Mouse (Mus musculus) embryonic facial prominence, embryonic 14.5 days (tissue): ENCODE data around the gene Gper1. TPM values are rescaled to one million over a fixed set of nuclear protein-coding genes. Genes with fewer than 3 reads are reported as not detected.
A peak's percentile ranks its signal among the peaks of the same experiment; 100 is the strongest.

Experiments used
- ATAC-seq: fragments of 200-750 bp; cut with Nextera tagmentation; 2 replicates; pipeline ENCODE4 v1.8.0; 2017; ENCODE audit warnings: low read depth, moderate number of reproducible peaks, moderate TSS enrichment
- DNase-seq: peaks from one replicate; pipeline ENCODE4 v3.0.0-alpha.2; 2015; ENCODE audit warnings: low spot score
- H3K27ac ChIP-seq: fragments of 300-500 bp; sonication (generic); replicated peaks from 2 replicates; pipeline ENCODE4 v1.5.1; 2014; ENCODE audit warnings: low read depth, mild to moderate bottlenecking, low read length, moderate library complexity
- H3K27me3 ChIP-seq: fragments of 300-500 bp; sonication (generic); replicated peaks from 2 replicates; pipeline ENCODE4 v1.6.1; 2014; ENCODE audit warnings: low read length; ENCODE audit not compliant: control insufficient read depth, insufficient read depth
- H3K36me3 ChIP-seq: fragments of 300-500 bp; sonication (generic); 2 replicates; pipeline ENCODE4 v1.6.1; 2014; ENCODE audit warnings: low read length, mixed read lengths; ENCODE audit not compliant: control insufficient read depth, insufficient read depth
- H3K4me1 ChIP-seq: fragments of 300-500 bp; sonication (generic); 2 replicates; pipeline ENCODE4 v1.6.1; 2014; ENCODE audit warnings: antibody characterized with exemption, low read length; ENCODE audit not compliant: control insufficient read depth, insufficient read depth
- H3K4me2 ChIP-seq: fragments of 300-500 bp; sonication (generic); 2 replicates; pipeline ENCODE4 v1.6.1; 2014; ENCODE audit warnings: low read depth, mild to moderate bottlenecking, low read length, moderate library complexity, mixed read lengths
- H3K4me3 ChIP-seq: fragments of 300-500 bp; sonication (generic); 2 replicates; pipeline ENCODE4 v1.5.1; 2014; ENCODE audit warnings: low read depth, mild to moderate bottlenecking, low read length
- H3K9ac ChIP-seq: fragments of 300-500 bp; sonication (generic); 2 replicates; pipeline ENCODE4 v1.6.1; 2014; ENCODE audit warnings: low read depth, mild to moderate bottlenecking, low read length, moderate library complexity, mixed read lengths
- H3K9me3 ChIP-seq: fragments of 300-500 bp; sonication (generic); 2 replicates; pipeline ENCODE4 v1.6.1; 2016; ENCODE audit warnings: low read length; ENCODE audit not compliant: control insufficient read depth
- WGBS: fragments of 180-500 bp; shearing (Covaris S2); extraction: QIAGEN DNeasy Blood & Tissue Kit; methylation state at CpG from one replicate; pipeline ENCODE4 v1.1.7; 2014; 5-methylcytosine and 5-hydroxymethylcytosine counted together
- polyA plus RNA-seq: library from polyadenylated mRNA; unstranded; fragments of >200 nt; fragmentation: Nextera tagmentation; extraction: Ambion mirVana; gene quantifications from 2 replicates; pipeline ENCODE4 v1.2.1, GENCODE M21; 2014

Gene Gper1
- polyA plus RNA-seq, 1 experiment from 2014 or later = 6.7 TPM

GRCm38 (mm10) chr5:139395528-139395927 lies 27.4 kb upstream of the Gper1 start:
- Histone ChIP-seq H3K9ac (no peak overlapping the region), H3K27me3 (no peaks in the 10 kb centered on the region), H3K4me3 (no peak overlapping the region), H3K4me1 (no peaks in the 10 kb centered on the region), H3K27ac (no peak overlapping the region), H3K9me3 (no peaks in the 10 kb centered on the region), H3K4me2 (no peak overlapping the region), H3K36me3 (0 out of 2 replicates have a peak, but pooled peaks cover 4% of the 10 kb centered on the region)
- no peak for ATAC-seq
- WGBS = 91% methylated on average over 4 of the region's 4 CpGs
- no peak for DNase-seq

GRCm38 (mm10) chr5:139397359-139397916 lies 25.5 kb upstream of the Gper1 start:
- Histone ChIP-seq H3K36me3 (0 out of 2 replicates have a peak, but pooled peaks cover 1% of the 10 kb centered on the region), H3K9me3 (no peaks in the 10 kb centered on the region), H3K4me2 (no peak overlapping the region), H3K4me3 (no peak overlapping the region), H3K4me1 (no peaks in the 10 kb centered on the region), H3K9ac (no peak overlapping the region), H3K27ac (no peak overlapping the region), H3K27me3 (no peaks in the 10 kb centered on the region)
- ATAC-seq = no peak
- 87% methylated on average over 4 of the region's 4 CpGs for WGBS
- no peak for DNase-seq

DNA sequence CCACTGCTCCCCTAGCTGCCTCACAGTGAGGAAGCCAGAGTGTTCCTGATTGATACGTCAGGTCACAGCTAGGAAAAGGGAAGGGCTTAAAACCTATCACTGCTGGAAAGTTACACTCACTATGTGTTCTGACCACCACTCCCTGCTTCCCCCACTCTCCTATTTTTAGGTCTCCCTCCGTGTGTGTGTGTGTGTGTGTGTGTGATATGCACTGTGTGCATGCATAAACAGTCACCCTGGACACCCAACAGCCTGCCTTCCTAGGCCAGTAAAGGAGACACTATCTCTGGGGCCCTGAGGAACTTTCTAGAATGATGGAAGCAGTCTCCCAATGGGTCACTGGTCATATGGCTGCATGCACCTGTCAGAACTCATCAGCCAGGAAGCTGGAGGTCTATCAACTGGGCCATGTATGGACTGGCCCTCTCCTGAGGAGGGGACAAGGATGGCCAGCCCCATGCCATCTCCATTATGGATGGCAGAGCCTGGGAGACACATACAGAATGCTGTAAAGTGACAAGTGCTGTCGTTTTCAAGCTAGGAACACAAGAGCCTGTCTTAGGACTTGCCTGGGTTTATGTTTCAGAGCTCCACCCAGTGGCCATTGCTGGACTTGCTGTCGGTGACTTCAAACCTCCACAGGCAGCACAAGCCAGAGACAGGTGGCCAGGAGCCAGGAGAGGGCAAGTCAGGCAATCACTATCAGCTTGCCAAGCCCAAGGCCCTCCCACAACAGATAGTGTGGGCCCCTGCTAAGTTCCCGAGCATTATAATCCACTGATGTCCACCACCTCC lies 24.8 kb upstream of the Gper1 start:
- Histone ChIP-seq H3K4me2 (no peak overlapping the region), H3K4me3 (no peak overlapping the region), H3K27me3 (no peaks in the 10 kb centered on the region), H3K9me3 (no peaks in the 10 kb centered on the region), H3K9ac (no peak overlapping the region), H3K36me3 (no peaks in the 10 kb centered on the region), H3K27ac (no peak overlapping the region), H3K4me1 (no peaks in the 10 kb centered on the region)
- peak; percentile 72; the same call in 1 of the 2 replicates for ATAC-seq
- peak; percentile 86 for DNase-seq
- WGBS = 43% methylated on average over 5 of the region's 5 CpGs

- Histone ChIP-seq H3K9me3 (no peaks in the 10 kb centered on the region), H3K4me2 (no peak overlapping the region), H3K9ac (no peak overlapping the region), H3K4me1 (no peaks in the 10 kb centered on the region), H3K27ac (no peak overlapping the region), H3K27me3 (no peaks in the 10 kb centered on the region), H3K4me3 (no peak overlapping the region), H3K36me3 (no peaks in the 10 kb centered on the region)
- 70% methylated on average over 5 of the region's 5 CpGs for WGBS
- DNase-seq (no peak), ATAC-seq (no peak)
These were observed 24.2 kb upstream of the Gper1 start for GRCm38 (mm10) chr5:139398786-139399185.

DNA sequence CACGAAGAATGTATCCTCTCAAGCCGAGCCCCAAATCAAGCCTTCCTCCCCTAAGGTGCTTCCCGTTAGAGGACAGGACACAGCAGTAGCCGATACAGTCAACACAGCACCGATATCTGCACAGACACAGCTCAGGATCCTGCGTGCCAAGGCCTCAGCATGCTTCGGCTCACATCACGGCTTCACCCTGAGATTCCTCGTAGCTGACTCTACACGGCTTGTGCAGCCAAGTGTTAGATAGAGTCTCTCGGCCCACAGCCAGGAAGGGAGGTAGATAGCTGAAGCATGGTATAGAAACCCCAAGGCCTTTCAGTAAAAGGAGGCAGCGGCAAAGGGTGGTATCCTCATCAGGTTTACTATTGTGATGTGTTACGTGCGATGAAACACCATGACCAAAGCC lies 23.0 kb upstream of the Gper1 start:
- 93% methylated on average over 14 of the region's 14 CpGs for WGBS

DNA sequence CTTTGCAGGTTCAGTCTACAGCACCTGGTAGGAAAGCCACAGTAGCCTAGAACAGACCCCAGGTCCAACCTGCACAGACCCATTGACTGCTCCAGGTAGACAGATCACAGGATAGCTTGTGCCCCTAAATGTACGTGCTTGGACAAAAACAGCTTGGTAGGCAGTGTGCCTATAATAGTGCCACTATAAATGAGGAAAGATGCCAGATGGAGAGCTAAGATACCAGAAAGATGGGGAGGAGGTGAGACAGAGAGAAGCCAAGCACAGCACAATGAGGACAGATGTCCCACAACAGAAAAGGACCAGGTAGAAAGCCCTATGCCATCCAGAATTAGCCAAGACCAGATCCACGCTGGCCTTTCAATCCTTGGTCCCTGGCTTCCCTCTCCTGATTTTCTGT lies 20.8 kb upstream of the Gper1 start:
- no peak for ATAC-seq

More for the DNA sequence above, 23.0 kb upstream of the Gper1 start:
- no peak overlapping the region for H3K27ac ChIP-seq
- ATAC-seq (no peak), DNase-seq (no peak)
- no peaks in the 10 kb centered on the region for H3K27me3 ChIP-seq
- no peaks in the 10 kb centered on the region for H3K4me1 ChIP-seq
- no peaks in the 10 kb centered on the region for H3K9me3 ChIP-seq
- H3K9ac ChIP-seq = no peak overlapping the region
- no peaks in the 10 kb centered on the region for H3K36me3 ChIP-seq
- no peak overlapping the region for H3K4me3 ChIP-seq
- no peak overlapping the region for H3K4me2 ChIP-seq

GRCm38 (mm10) chr5:139403692-139404260 lies 19.2 kb upstream of the Gper1 start:
- no peaks in the 10 kb centered on the region for H3K9me3 ChIP-seq
- H3K27me3 ChIP-seq = no peaks in the 10 kb centered on the region
- no peak overlapping the region for H3K27ac ChIP-seq
- no peak overlapping the region for H3K4me3 ChIP-seq
- no peaks in the 10 kb centered on the region for H3K36me3 ChIP-seq
- no peak overlapping the region for H3K4me2 ChIP-seq
- peaks cover 19% of the 10 kb centered on the region for H3K4me1 ChIP-seq
- H3K9ac ChIP-seq = no peak overlapping the region
- WGBS = 76% methylated on average over 8 of the region's 8 CpGs
- no peak for DNase-seq
- ATAC-seq = no peak

More for the DNA sequence above, 20.8 kb upstream of the Gper1 start:
- Histone ChIP-seq H3K36me3 (no peaks in the 10 kb centered on the region), H3K9ac (no peak overlapping the region), H3K27ac (no peak overlapping the region), H3K27me3 (no peaks in the 10 kb centered on the region), H3K4me3 (no peak overlapping the region), H3K9me3 (no peaks in the 10 kb centered on the region), H3K4me2 (no peak overlapping the region), H3K4me1 (peaks cover 10% of the 10 kb centered on the region)
- 86% methylated on average over 2 of the region's 2 CpGs for WGBS
- DNase-seq = no peak

- H3K4me3 ChIP-seq = no peak within 1 kb of the TSS
- 79% methylated on average over 6 of the region's 6 CpGs for WGBS
- H3K4me2 ChIP-seq = no peak within 1 kb of the TSS; the same call in 1 of the 2 replicates
These were observed 18.1 kb upstream of the Gper1 start, which contains the start of gene C130050O18Rik for GRCm38 (mm10) chr5:139404801-139405401. C130050O18Rik (plus strand) TSS chr5:139405280.

More at GRCm38 (mm10) chr5:139404801-139405401, 18.1 kb upstream of the Gper1 start, which contains the start of gene C130050O18Rik:
- H3K36me3 ChIP-seq = no peaks in the 10 kb centered on the region
- DNase-seq = no peak
- H3K4me1 ChIP-seq = peaks cover 19% of the 10 kb centered on the region
- no peaks in the 10 kb centered on the region for H3K9me3 ChIP-seq
- no peaks in the 10 kb centered on the region for H3K27me3 ChIP-seq
- 0 out of 2 replicates have a peak within 1 kb of the TSS, but pooled peaks have one; percentile 4 for H3K9ac ChIP-seq
- no peak for ATAC-seq
- peak within 1 kb of the TSS; percentile 52; the same call in 1 of the 2 replicates for H3K27ac ChIP-seq
